Mouse (Mus musculus): ENCODE results near the gene Flt1.
"Not testable (repeated sequence)": the region's sequence is repeated elsewhere in the genome, so short reads cannot be mapped to it uniquely, and the experiment has no call there.

Gene Flt1

GRCm38 (mm10) chr5:147564140-147564590 is 161.6 kb downstream of the Flt1 start:
- no peak for ATAC-seq (ENCODE audit: insufficient number of reproducible peaks, low FRiP score, low TSS enrichment)

GRCm38 (mm10) chr5:147563511-147564139 is 162.2 kb downstream of the Flt1 start:
- ATAC-seq (ENCODE audit: insufficient number of reproducible peaks, low FRiP score, low TSS enrichment) = no peak

- not testable (repeated sequence) for ATAC-seq (ENCODE audit: insufficient number of reproducible peaks, low FRiP score, low TSS enrichment)
Observed at GRCm38 (mm10) chr5:147557641-147558040, 168.2 kb downstream of the Flt1 start.

GRCm38 (mm10) chr5:147551879-147552627 is 173.8 kb downstream of the Flt1 start:
- ATAC-seq (ENCODE audit: insufficient number of reproducible peaks, low FRiP score, low TSS enrichment) = no peak

- no peak for ATAC-seq (ENCODE audit: insufficient number of reproducible peaks, low FRiP score, low TSS enrichment)
Observed at GRCm38 (mm10) chr5:147549016-147549755, 176.6 kb downstream of the Flt1 start.

- ATAC-seq (ENCODE audit: insufficient number of reproducible peaks, low FRiP score, low TSS enrichment) = no peak
Observed at GRCm38 (mm10) chr5:147545731-147546241, 180.0 kb downstream of the Flt1 start.

- ATAC-seq (ENCODE audit: insufficient number of reproducible peaks, low FRiP score, low TSS enrichment) = no peak
Observed at GRCm38 (mm10) chr5:147542291-147542690, 183.5 kb downstream of the Flt1 start.

- ATAC-seq (ENCODE audit: insufficient number of reproducible peaks, low FRiP score, low TSS enrichment) = no peak
Observed at GRCm38 (mm10) chr5:147539815-147540214, 186.0 kb downstream of the Flt1 start.

GRCm38 (mm10) chr5:147539409-147539808 is 186.4 kb downstream of the Flt1 start:
- no peak for ATAC-seq (ENCODE audit: insufficient number of reproducible peaks, low FRiP score, low TSS enrichment)

- no peak for ATAC-seq (ENCODE audit: insufficient number of reproducible peaks, low FRiP score, low TSS enrichment)
Observed at GRCm38 (mm10) chr5:147532031-147532430, 193.8 kb downstream of the Flt1 start.

- no peak for ATAC-seq (ENCODE audit: insufficient number of reproducible peaks, low FRiP score, low TSS enrichment)
Observed at GRCm38 (mm10) chr5:147527788-147528187, 198.0 kb downstream of the Flt1 start.

GRCm38 (mm10) chr5:147527006-147527405 is 198.8 kb downstream of the Flt1 start:
- ATAC-seq (ENCODE audit: insufficient number of reproducible peaks, low FRiP score, low TSS enrichment) = no peak
